Mouse (Mus musculus) testis, adult 2 months (tissue): ENCODE measurements around the gene Tfcp2.

ENCODE experiments used
- CTCF ChIP-seq: fragments of 200-500 bp; IDR thresholded peaks from 2 replicates; pipeline ENCODE4 v1.5.1; 2012; ENCODE audit warnings: low read depth, mild to moderate bottlenecking, inconsistent platforms, low read length, moderate library complexity; ENCODE audit not compliant: control insufficient read depth, insufficient read depth, insufficient replicate concordance
- POLR2A ChIP-seq: fragments of 200-500 bp; IDR thresholded peaks from 2 replicates; pipeline ENCODE4 v1.6.1; 2012; ENCODE audit warnings: low read depth, mild to moderate bottlenecking, inconsistent platforms, low read length, moderate library complexity; ENCODE audit not compliant: control insufficient read depth

- TF ChIP-seq CTCF: no peak
- no peak for TF ChIP-seq POLR2A
Observed at GRCm38 (mm10) chr15:100449495-100449894, 102.3 kb downstream of the Tfcp2 start.
